Mouse (Mus musculus) right cerebral cortex, postnatal 25 days (tissue): ENCODE data around the gene Sik2.

ENCODE experiments used
- DNase-seq: peaks from one replicate; pipeline ENCODE4 v3.0.0; 2022

The Sik2 gene

DNA sequence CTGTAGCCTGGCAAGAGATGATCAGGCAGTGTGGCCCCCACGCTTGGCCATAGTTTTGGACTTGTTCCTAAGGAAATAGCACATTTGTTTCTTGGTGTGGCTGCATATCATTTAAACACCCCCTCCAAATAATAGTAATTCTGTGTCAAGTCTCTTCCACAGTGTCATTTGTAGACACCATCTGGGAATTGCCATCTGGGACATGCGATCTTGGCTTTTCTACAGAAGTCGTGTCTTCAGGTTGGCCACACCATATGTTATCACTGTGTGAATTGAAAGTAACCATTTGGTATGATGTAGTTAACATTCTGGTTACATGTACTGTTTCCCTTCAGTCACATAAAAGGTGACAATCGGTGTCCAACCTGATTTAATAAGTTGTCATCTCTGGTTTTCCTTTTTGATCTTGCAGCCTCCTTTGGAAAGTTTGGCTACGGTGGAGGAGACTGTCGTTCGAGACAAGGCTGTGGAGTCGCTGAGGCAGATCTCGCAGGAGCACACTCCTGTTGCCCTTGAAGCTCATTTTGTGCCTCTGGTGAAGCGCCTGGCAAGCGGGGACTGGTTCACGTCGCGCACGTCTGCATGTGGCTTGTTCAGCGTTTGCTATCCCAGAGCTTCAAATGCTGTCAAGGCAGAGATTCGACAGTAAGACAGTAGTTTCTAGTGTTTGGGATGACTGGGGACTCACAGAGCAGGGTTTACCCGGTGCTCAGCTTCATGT is 147.6 kb downstream of the Sik2 start:
- no peak for DNase-seq

DNA sequence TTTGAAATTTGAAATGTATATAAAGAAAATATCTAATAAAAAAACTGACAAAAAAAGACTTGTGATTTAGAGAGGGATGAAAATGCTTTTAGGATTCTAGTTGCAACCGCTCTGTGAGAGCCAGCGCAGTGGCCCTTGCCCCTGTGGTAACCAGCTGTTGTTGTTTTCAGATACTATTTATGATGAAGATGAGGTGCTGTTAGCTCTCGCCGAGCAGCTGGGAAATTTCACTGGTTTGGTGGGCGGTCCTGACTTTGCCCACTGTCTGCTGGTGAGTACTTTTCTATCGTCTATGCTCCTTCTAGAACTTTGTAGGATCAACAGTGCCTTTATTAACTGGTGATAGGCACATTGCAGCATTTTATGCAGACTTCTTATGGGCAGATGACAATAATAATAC is 150.2 kb downstream of the Sik2 start:
- no peak for DNase-seq

DNA sequence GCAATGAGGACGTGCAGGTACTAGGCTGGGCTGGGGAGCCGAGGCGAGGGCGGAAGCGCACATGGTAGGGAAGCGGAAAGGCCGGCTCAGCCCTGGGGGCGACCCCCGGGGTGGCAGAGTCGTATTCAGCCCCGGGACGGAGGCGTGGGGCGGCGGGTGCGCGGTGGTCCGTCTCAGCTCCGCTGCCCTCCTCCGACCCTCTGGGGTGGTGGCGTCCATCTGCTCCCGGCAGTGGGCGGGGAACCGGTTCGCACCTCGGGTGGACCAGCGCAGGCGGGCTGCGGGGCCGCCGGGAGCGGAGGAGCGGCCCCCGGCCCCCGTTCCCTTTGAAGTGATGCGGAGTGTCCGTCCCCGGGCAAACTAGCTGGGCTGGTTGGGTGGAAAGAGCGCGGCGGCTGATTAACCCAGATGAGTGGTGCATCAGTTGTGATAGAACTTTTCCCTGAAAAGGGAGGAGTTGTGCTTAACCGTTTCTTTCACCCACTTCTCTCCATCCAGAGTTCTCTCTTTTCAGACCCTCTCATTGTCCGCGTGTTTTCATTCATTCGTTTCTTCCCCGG is 151.7 kb downstream of the Sik2 start:
- DNase-seq: no peak

DNA sequence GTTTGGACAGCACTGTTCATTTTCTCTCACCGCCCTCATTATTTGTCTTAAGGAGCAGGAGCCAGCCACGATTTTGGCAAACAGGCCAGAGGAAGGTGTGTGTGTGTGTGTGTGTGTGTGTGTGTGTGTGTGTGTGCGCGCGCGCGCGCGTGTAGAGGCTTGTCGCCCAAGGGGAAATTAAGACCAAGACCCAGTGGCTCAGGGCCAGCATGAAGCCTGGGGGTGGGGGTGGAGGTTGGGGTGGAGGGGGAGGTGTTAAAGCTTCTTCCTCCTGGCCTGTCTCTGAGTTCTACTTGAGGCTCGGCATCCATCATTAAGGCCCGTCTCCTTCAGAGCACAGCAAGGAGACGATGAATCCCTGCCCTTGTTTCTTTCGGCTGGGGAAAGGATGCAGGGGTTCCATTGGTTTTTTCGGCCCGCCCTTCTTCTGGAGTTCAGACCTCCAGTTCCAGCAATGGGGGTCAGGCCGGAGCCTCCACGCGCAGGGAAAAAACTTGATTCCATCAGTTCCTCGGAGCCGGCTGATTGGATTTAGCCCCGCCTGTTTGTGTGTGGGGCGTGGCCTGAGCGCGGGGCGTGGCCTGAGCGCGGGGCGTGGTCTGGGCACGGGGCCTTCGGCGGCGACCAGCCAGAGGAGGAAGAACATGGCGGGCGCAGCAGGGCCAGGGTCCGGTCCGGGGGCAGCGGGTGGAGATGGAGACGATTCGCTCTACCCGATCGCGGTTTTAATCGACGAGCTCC is 152.4 kb downstream of the Sik2 start:
- DNase-seq: peak; percentile 91

DNA sequence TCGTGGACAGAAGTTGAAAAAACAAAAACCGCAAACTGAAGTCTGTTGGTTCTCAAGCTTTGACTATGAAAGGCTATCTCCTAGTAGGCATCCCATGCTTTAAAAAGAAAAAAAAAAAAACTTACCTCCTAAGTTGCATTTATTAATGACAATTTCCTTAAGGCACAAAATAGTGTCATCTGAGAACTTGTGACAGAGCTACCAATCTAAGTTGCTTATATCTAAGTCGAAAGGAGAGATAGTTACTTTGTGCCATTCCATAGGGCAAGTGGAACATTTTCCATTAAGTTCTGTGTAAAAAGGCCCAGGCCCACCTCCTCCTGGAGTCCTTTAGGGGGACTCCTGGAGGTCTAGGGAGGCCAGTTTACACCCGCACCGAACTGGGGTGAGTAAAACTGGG is 153.1 kb downstream of the Sik2 start:
- no peak for DNase-seq

DNA sequence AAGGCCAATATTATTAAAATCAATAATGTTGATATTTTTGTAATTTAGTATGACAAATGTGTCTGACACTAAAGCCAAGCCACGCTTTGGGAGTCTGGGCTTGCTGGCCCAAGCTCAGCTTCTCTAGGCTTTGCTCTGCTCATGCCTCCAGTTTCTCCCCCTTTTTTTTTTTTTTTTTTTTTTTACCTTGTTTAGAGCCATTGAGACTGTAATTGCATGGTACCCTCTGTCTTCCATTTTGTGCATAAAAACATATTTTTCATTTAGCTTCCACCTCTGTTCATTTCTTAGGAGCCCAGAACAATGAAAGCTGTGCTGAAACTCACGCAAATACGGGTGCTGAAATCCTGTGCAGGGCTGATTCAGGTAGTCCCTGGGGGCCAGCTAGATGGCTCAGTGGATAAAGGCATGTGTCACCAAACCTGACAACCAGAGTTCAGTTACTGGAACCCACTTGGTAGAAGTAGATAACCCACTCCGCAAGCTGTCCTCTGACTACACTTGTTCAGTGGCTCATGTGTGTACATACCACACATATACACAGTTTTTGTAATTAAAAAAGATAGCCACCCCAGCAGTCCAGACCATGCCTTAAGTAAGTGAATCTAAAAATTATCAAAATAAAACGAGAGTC is 153.6 kb downstream of the Sik2 start:
- DNase-seq: no peak

DNA sequence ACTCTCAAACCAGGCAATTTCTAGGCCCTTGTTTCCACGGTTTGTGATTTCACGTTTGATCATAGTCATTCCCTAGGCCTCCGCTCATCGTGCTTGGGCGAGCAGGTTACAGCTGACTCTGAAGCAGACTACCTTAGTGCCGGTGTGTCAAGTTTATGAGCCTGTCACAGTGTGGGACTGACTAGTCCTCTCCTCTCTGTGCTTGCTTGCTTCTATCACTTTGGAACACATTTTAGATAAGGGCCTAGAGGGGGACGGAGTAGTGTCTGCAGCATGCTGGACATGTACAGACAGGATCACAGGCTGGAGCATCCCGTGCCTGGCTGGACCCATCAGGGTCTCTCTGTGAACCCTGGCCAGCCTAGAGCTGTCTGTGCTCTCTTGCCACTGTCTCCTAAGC is 154.5 kb downstream of the Sik2 start:
- DNase-seq: no peak

DNA sequence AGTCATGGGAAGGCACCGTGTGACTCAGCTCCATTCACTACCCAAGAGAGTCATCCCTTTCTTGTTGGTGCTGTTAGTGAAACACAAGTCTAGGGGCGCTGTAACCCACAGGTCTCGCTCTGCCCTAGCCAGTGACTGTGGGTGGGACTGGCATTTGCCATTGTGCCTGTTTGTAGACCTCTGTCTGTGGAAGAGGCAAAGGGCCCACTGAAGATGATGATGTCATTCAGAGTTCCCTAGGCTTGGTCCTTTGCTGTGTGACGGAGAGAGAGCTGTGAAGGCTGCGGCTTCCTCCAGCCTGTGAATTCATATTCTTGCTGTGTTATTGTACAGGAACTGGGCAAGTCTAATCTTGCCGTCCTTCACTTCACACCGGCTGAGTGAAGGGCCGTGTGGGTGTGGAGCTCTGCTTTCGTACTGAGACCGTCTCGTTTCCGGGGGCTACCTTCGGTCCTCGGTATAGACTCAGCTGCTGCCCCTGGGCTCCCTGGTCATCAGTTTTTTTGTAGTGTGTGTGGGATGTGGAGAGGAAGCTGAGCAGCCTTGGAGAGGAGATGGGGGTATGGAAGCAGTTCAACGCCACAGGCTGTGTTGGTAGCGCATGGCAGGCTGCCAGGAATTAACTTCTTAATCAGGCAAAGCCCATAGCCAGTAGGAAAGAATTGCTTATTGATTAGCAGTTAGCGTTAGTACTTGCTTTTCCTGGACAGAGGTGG is 156.1 kb downstream of the Sik2 start:
- no peak for DNase-seq

DNA sequence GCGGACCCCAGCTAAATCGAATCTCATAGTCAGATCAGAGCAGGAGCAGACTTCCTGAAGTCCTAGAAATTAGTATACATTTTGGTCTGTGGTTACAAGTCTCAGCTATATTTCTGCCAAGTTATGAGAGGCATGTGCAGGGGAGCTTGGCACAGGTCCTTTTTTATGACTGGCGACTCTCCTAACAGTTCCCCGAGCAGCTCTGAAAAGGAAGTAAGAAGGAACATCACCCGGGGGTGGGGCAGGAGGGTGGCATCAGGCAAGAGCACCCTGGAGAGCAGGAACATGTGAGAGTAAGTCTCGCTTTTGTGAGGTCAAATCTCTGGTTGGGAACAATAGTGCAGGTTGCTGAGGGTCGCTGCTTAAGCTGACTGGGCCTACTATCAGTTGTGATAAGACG is 158.2 kb downstream of the Sik2 start:
- DNase-seq: no peak

DNA sequence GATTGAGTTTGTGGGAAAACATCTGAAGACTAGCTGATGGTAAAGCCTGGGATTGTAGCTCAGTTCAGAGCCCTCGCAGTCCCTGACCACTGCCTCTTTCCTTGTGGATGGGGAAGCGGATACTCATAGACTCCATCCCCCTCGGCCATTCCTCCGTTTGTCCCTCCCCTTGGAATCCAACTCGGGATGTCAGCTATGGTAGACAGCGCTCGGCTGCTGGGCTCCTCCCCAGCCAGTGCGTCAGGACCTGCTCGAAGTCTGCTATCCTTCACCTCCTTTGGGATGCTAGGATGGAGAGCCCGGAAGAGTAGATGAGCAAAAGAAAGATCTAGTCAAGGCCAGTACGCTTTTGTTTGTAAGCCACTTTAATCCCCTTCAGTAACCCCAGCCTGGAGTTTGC is 158.6 kb downstream of the Sik2 start:
- DNase-seq: no peak

DNA sequence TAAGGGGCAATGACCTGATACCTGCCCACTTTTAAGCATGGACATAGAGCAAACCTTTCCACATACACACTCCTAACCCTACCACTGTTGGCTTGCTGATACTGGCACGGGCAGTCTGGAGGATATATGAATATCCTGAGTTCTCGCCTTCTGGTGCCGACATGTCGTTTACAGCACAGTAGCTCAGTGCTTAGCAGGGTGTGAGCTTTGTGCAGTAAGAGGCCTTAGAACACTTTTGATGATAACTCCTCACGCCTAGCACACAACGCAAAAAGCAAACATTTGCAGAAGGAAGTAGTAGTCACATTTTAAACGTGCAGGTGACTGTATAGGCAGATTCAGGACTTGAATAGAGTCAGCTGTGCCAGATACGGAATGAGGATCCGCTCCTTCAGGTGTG is 159.1 kb downstream of the Sik2 start:
- no peak for DNase-seq

DNA sequence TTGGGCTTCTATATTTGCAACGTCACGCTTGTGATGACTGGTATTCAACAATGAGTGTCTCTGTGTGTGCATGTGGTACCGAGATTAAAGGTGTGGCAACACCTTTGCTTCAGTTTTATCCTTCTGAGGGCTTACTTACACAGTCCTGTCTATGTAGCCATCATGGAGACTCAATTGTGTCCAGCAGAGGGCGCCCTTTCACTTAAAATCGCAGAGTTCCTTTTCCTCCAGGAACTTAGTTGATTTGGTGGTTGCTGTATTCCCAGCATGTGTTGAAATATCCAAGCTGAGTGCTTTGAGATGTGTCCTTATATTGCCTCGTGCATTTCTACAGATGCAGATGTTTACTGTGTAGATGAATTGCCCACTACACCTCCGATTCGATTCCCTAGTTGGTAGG is 159.6 kb downstream of the Sik2 start:
- peak; percentile 81 for DNase-seq

DNA sequence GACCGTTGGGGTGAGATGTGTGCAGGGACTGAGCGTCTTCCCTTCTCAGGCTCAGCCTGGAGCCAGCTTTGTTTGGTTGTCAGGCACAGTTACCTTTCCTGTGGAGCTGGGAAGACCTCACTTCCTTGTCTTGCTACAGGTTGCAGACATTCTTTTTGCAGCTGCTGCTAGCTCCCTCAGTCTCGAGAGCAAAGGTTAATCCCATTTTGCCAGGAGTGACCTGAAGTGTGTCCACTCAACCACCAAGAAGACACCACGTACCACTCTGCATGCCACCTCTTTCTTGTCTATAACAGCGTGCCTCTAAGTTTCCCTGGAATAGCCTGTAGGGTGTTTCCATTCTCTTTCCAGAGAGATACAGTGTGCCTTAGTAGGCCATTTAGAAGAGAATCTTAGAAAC is 160.1 kb downstream of the Sik2 start:
- DNase-seq: no peak

DNA sequence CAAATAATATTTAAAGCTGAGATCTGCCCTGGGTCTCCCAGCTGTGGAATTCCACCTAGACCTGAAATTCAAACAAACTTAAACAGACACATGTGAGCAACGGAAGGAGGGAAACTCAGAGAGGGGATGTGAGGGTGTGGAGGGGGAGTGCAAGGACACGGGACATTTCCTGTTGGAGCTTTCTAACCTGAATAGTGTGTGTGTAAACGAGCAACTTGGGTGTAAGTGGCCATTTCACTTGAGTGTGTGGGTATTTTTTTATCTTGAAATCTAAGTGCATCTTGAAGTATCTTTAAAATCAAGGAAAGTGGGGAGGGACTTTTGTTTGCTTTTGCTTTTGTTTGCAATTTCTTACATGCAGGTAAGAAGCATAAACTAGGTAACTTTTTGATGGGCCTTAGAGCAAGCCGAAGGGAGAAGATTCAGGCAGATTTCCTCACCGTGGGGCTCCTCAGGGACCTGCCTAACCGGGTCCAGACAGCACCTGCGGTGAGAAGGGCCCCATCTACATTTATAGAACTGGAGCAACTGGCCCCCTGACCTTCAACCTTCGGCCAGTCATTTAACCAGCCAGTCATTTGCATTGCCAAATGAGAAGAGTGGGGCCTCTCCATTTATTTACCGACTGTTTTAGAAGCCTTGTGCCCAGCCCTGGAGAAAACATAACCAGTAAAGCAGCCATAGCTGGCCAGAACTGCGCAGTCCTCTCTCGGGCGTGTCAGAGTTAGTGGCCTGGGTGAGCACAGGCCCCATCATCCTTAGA is 161.1 kb downstream of the Sik2 start:
- DNase-seq: no peak

DNA sequence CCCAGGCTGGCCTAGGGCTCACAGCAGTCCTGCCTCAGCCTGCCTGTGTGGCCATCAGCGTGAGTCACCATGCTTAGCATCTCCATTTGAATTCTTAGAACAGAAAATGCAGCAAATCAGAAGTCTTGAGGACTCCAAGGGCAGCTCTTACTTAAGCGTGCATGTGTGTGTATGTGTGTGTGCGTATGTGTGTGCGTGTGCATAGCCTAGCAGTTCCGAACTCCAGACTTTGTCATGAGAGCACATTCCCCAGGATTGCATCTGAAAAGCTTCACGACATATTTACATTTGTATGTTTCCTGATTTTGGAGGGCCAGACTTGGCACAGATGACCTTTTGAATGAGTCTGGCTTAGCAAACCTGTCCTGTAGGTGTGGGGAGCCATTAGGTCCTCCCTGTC is 161.7 kb downstream of the Sik2 start:
- no peak for DNase-seq

DNA sequence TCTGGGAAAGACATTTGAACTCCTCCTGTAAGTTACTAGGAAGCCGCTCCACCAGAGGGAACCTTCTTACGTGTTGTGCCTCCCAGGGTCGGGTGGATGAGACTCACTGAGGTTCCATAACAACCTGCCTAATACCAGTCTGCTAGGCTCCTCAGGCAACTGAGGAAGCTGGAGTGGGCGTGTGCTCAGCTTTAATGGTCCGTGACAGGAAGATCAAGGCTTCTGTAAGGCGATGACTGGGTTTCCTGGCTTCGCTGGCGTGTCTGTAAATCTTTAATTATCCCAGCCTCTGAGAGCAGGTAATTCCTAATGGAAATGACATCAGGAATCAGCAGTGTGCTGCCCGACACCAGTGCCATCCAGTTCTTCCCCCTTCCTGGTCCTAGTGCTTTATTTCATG is 163.3 kb downstream of the Sik2 start:
- no peak for DNase-seq

DNA sequence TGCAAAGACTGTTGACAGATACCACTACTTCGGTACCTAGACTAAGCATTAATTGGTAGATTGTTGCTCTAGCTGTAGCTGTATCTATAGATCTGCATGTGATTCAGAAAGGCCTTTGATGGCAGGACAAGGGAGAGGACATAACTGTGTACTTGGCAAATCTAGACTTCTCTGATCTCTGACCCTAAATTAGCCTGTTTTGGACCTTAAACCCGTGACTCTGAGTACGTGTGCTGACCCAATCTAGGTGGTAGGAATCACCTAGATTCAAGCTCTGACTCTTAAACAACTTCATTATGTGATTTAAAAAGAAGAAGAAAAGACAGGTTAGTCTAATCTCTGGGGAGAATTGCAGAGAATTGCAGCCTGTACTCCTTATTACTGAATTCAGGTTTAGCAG is 163.8 kb downstream of the Sik2 start, which contains the start of gene Ppp2r1b:
Gene Ppp2r1b, plus strand, starts transcription at position 221 of the 400 bp plus-strand sequence.
- no peak for DNase-seq
